Comparison of ENCODE assay signal across 30 mouse cellular contexts in genomic region chr15:89020492-89020891, GRCm38 (mm10). TPM values are rescaled to one million over a fixed set of nuclear protein-coding genes. Genes with fewer than 3 reads are reported as not detected.
DNase-seq lines count a peak whose midpoint lies in the region; ATAC-seq and TF ChIP-seq lines count a peak whose summit lies in the region.
"Had no signal": no experiment of that assay in that cellular context is flagged by ENCODE, and none has a peak within 500 bp of the region (broad histone marks: within the 10 kb centered on the region; RNA-seq: fewer than 3 reads in every experiment).

No protein-coding gene starts in this region.

- no peak overlapping the region for H3K27ac ChIP-seq in forebrain, embryonic 11.5 days (ENCODE audit: low read depth, low read length)
- H3K27ac ChIP-seq in forebrain, embryonic 10.5 days: no peak overlapping the region
- H3K27ac ChIP-seq in heart, embryonic 10.5 days: peak overlapping the region; percentile 85
- peak overlapping the region; percentile 96 for H3K27ac ChIP-seq in heart, embryonic 13.5 days (replicated peaks)
- peak overlapping the region; percentile 90 for H3K27ac ChIP-seq in heart, postnatal 0 days (ENCODE audit: low read depth)
- H3K27ac ChIP-seq: forebrain, embryonic 12.5 days; forebrain, embryonic 15.5 days; hindbrain, embryonic 10.5 days; hindbrain, embryonic 13.5 days; intestine, embryonic 15.5 days; kidney, embryonic 15.5 days had no signal

- H3K4me1 ChIP-seq in forebrain, embryonic 11.5 days (replicated peaks; ENCODE audit: control insufficient read depth, insufficient read depth, low read length): no peaks in the 10 kb centered on the region
- no peaks in the 10 kb centered on the region for H3K4me1 ChIP-seq in forebrain, embryonic 10.5 days
- peaks cover 37% of the 10 kb centered on the region for H3K4me1 ChIP-seq in heart, embryonic 10.5 days
- H3K4me1 ChIP-seq in heart, embryonic 13.5 days: peaks cover 26% of the 10 kb centered on the region
- H3K4me1 ChIP-seq in heart, postnatal 0 days (ENCODE audit: control insufficient read depth, insufficient read depth): peaks cover 18% of the 10 kb centered on the region
- H3K4me1 ChIP-seq: forebrain, embryonic 12.5 days; forebrain, embryonic 15.5 days; hindbrain, embryonic 10.5 days; hindbrain, embryonic 13.5 days; intestine, embryonic 15.5 days; kidney, embryonic 15.5 days had no signal

- peak; percentile 1 for DNase-seq in forebrain, embryonic 11.5 days (ENCODE audit: low spot score)
- DNase-seq in forebrain, embryonic 10.5 days (ENCODE audit: extremely low spot score, low spot score): no peak
- DNase-seq in heart, embryonic 10.5 days (ENCODE audit: low spot score): no peak
- no peak for DNase-seq in heart, postnatal 10 days
- no peak for DNase-seq in heart, postnatal 14 days
- DNase-seq in heart, postnatal 0 days (ENCODE audit: low spot score): peak; percentile 18
- DNase-seq in right cerebral cortex, postnatal 10 days (ENCODE audit: low spot score in 2 of 2): no peak
- DNase-seq: adrenal gland, adult 8-10 months; adrenal gland, postnatal 25 days; cerebellum, adult 11-12 months; cerebellum, adult 8-10 months; cerebellum, postnatal 10 days; cerebellum, postnatal 36 days; embryo, embryonic 11 days; gastrocnemius, postnatal 10 days; gastrocnemius, postnatal 36 days; kidney, adult 11 months; kidney, adult 8-10 months had no signal

- no peaks in the 10 kb centered on the region for H3K9me3 ChIP-seq in forebrain, embryonic 11.5 days (ENCODE audit: control insufficient read depth, low read length)
- H3K9me3 ChIP-seq in forebrain, embryonic 10.5 days: no peaks in the 10 kb centered on the region
- no peaks in the 10 kb centered on the region for H3K9me3 ChIP-seq in heart, embryonic 10.5 days
- H3K9me3 ChIP-seq in heart, embryonic 13.5 days: no peaks in the 10 kb centered on the region
- H3K9me3 ChIP-seq in heart, postnatal 0 days (replicated peaks; ENCODE audit: control insufficient read depth, low read length): no peaks in the 10 kb centered on the region
- H3K9me3 ChIP-seq: forebrain, embryonic 12.5 days; forebrain, embryonic 15.5 days; hindbrain, embryonic 10.5 days; hindbrain, embryonic 13.5 days; intestine, embryonic 15.5 days; kidney, embryonic 15.5 days had no signal

- TF ChIP-seq CTCF in heart, postnatal 0 days (IDR thresholded peaks at IDR 0.05; ENCODE audit: low read depth): no peak

- 88% methylated on average over 7 of the region's 7 CpGs for WGBS in forebrain, embryonic 11.5 days
- 90% methylated on average over 7 of the region's 7 CpGs for WGBS in forebrain, embryonic 10.5 days
- WGBS in heart, embryonic 10.5 days: 36% methylated on average over 7 of the region's 7 CpGs
- whole genome bisulfite sequencing in heart, embryonic 13.5 days: 29% methylated on average over 7 of the region's 7 CpGs
- 30% methylated on average over 7 of the region's 7 CpGs for WGBS in heart, postnatal 0 days

- H3K36me3 ChIP-seq in forebrain, embryonic 11.5 days (ENCODE audit: control insufficient read depth, insufficient read depth, low read length): no peaks in the 10 kb centered on the region
- H3K36me3 ChIP-seq in forebrain, embryonic 10.5 days (replicated peaks): no peaks in the 10 kb centered on the region
- peaks cover 20% of the 10 kb centered on the region; the same call in 1 of the 2 replicates for H3K36me3 ChIP-seq in heart, embryonic 10.5 days
- peaks cover 11% of the 10 kb centered on the region for H3K36me3 ChIP-seq in heart, embryonic 13.5 days
- peaks cover 25% of the 10 kb centered on the region for H3K36me3 ChIP-seq in heart, postnatal 0 days (replicated peaks; ENCODE audit: control insufficient read depth, insufficient read depth, low read length)
- H3K36me3 ChIP-seq: forebrain, embryonic 12.5 days; forebrain, embryonic 15.5 days; hindbrain, embryonic 10.5 days; hindbrain, embryonic 13.5 days; intestine, embryonic 15.5 days; kidney, embryonic 15.5 days had no signal

- H3K27me3 ChIP-seq in forebrain, embryonic 11.5 days (ENCODE audit: control insufficient read depth, insufficient read depth, low read length): no peaks in the 10 kb centered on the region
- H3K27me3 ChIP-seq in forebrain, embryonic 10.5 days (ENCODE audit: poor library complexity, severe bottlenecking): no peaks in the 10 kb centered on the region
- H3K27me3 ChIP-seq in heart, embryonic 10.5 days (ENCODE audit: insufficient read depth, poor library complexity, severe bottlenecking): no peaks in the 10 kb centered on the region
- no peaks in the 10 kb centered on the region for H3K27me3 ChIP-seq in heart, embryonic 13.5 days (replicated peaks)
- no peaks in the 10 kb centered on the region for H3K27me3 ChIP-seq in heart, postnatal 0 days (ENCODE audit: control insufficient read depth, insufficient read depth, low read length)
- H3K27me3 ChIP-seq: forebrain, embryonic 12.5 days; forebrain, embryonic 15.5 days; hindbrain, embryonic 13.5 days; intestine, embryonic 15.5 days; kidney, embryonic 15.5 days had no signal

- ATAC-seq in forebrain, embryonic 11.5 days (replicated peaks; ENCODE audit: low FRiP score): no peak
- peak; percentile 31; the same call in 1 of the 2 replicates for ATAC-seq in heart, embryonic 13.5 days (ENCODE audit: extremely low read depth, insufficient number of reproducible peaks, low FRiP score, low TSS enrichment)
- ATAC-seq in heart, postnatal 0 days (ENCODE audit: insufficient read depth, low read depth): peak; percentile 69
- ATAC-seq: activated CD4-positive, CD25-positive, alpha-beta regulatory T cell, adult 4 months; forebrain, embryonic 15.5 days; hindbrain, embryonic 16.5 days; intestine, embryonic 15.5 days had no signal

- no peak overlapping the region for H3K4me3 ChIP-seq in forebrain, embryonic 11.5 days (ENCODE audit: low read depth, low read length)
- no peak overlapping the region for H3K4me3 ChIP-seq in forebrain, embryonic 10.5 days
- H3K4me3 ChIP-seq in heart, embryonic 10.5 days: peak overlapping the region; percentile 51
- H3K4me3 ChIP-seq in heart, embryonic 13.5 days: peak overlapping the region; percentile 45
- H3K4me3 ChIP-seq in heart, postnatal 0 days (ENCODE audit: low read depth, low read length): peak overlapping the region; percentile 36
- H3K4me3 ChIP-seq: forebrain, embryonic 12.5 days; forebrain, embryonic 15.5 days; hindbrain, embryonic 10.5 days; hindbrain, embryonic 13.5 days; intestine, embryonic 15.5 days; kidney, embryonic 15.5 days had no signal

- no peak overlapping the region for H3K9ac ChIP-seq in forebrain, embryonic 11.5 days (ENCODE audit: low read length)
- peak overlapping the region; percentile 76 for H3K9ac ChIP-seq in heart, embryonic 13.5 days
- H3K9ac ChIP-seq in heart, postnatal 0 days (replicated peaks; ENCODE audit: low read depth, low read length): peak overlapping the region; percentile 45
- H3K9ac ChIP-seq: forebrain, embryonic 12.5 days; forebrain, embryonic 15.5 days; hindbrain, embryonic 13.5 days; intestine, embryonic 15.5 days; kidney, embryonic 15.5 days had no signal

- intact Hi-C loops in heart, postnatal 10 days (cut with DNase I): no loop called here
- intact Hi-C loops in heart, postnatal 14 days (cut with DNase I): no loop called here

- TF ChIP-seq EP300 in heart, postnatal 0 days (IDR thresholded peaks at IDR 0.05; ENCODE audit: low read depth): no peak

- H3K4me2 ChIP-seq in forebrain, embryonic 11.5 days (ENCODE audit: low read depth, low read length, severe bottlenecking): no peak overlapping the region
- peak overlapping the region; percentile 67 for H3K4me2 ChIP-seq in heart, embryonic 13.5 days
- peak overlapping the region; percentile 61 for H3K4me2 ChIP-seq in heart, postnatal 0 days (ENCODE audit: low read depth, low read length)
- H3K4me2 ChIP-seq: forebrain, embryonic 12.5 days; forebrain, embryonic 15.5 days; hindbrain, embryonic 13.5 days; intestine, embryonic 15.5 days; kidney, embryonic 15.5 days had no signal

RNA-seq across cellular contexts. Expression of gene Mov10l1, which starts 37.8 kb away (rescaled TPM):
- not detected in 2 replicates for polyA plus RNA-seq in forebrain, embryonic 11.5 days (2014; fragmentation: Nextera tagmentation; extraction: Ambion mirVana)
- polyA plus RNA-seq in forebrain, embryonic 10.5 days (2016; fragmentation: Nextera tagmentation; extraction: Ambion mirVana): not detected in 2 replicates
- polyA plus RNA-seq in heart, embryonic 10.5 days (2016; fragmentation: Nextera tagmentation; extraction: Ambion mirVana): 45.0 and 85.0 TPM in 2 replicates
- 10 to 100 TPM; 80.4 to 85.6 TPM for total RNA-seq in heart, postnatal 10 days (2021)
- polyA plus RNA-seq in heart, embryonic 13.5 days (2015; fragmentation: Nextera tagmentation; extraction: Ambion mirVana): 62.8 and 67.4 TPM in 2 replicates
- 10 to 100 TPM; 72.2 to 81.8 TPM for total RNA-seq in heart, postnatal 14 days (2021)
- 74.3 and 85.9 TPM in 2 replicates for total RNA-seq in heart, postnatal 0 days (2014; rRNA removed; ENCODE audit: low replicate concordance)
- 114 and 124 TPM in 2 replicates for polyA plus RNA-seq in heart, postnatal 0 days (2015; fragmentation: Nextera tagmentation; extraction: Ambion mirVana)
- total RNA-seq: adrenal gland, adult 8-10 months; adrenal gland, postnatal 25 days; gastrocnemius, postnatal 10 days; gastrocnemius, postnatal 36 days; granulocyte monocyte progenitor cell, adult 5-6 weeks had no signal
- polyA plus RNA-seq: activated CD4-positive, CD25-positive, alpha-beta regulatory T cell, adult 4 months; brain, embryonic 14.5 days; cortical plate, adult 2 months; forebrain, embryonic 12.5 days; forebrain, embryonic 15.5 days; hindbrain, embryonic 10.5 days; hindbrain, embryonic 13.5 days; intestine, embryonic 15.5 days had no signal

RNA-seq across cellular contexts. Expression of gene Panx2, which starts 39.0 kb away (rescaled TPM):
- polyA plus RNA-seq in forebrain, embryonic 11.5 days (2014; fragmentation: Nextera tagmentation; extraction: Ambion mirVana): 0.71 and 0.83 TPM in 2 replicates
- 0.54 and 0.71 TPM in 2 replicates for polyA plus RNA-seq in forebrain, embryonic 10.5 days (2016; fragmentation: Nextera tagmentation; extraction: Ambion mirVana)
- 1.8 and 1.9 TPM in 2 replicates for polyA plus RNA-seq in heart, embryonic 10.5 days (2016; fragmentation: Nextera tagmentation; extraction: Ambion mirVana)
- total RNA-seq in heart, postnatal 10 days (2021): 1 to 10 TPM; 1.1 to 1.2 TPM
- polyA plus RNA-seq in heart, embryonic 13.5 days (2015; fragmentation: Nextera tagmentation; extraction: Ambion mirVana): 1.6 and 2.1 TPM in 2 replicates
- total RNA-seq in heart, postnatal 14 days (2021): 1 to 10 TPM in 1 of 2 experiments, under 1 TPM in 1; 0.76 to 1.9 TPM
- total RNA-seq in heart, postnatal 0 days (2014; rRNA removed; ENCODE audit: low replicate concordance): 0.70 TPM in 1 of 2 replicates, not detected in the other
- 0.93 and 1.0 TPM in 2 replicates for polyA plus RNA-seq in heart, postnatal 0 days (2015; fragmentation: Nextera tagmentation; extraction: Ambion mirVana)
- total RNA-seq: gastrocnemius, postnatal 36 days; granulocyte monocyte progenitor cell, adult 5-6 weeks had no signal
- polyA plus RNA-seq: activated CD4-positive, CD25-positive, alpha-beta regulatory T cell, adult 4 months had no signal

RNA-seq across cellular contexts. Expression of gene Mlc1, which starts 41.7 kb away (rescaled TPM):
- polyA plus RNA-seq in forebrain, embryonic 11.5 days (2014; fragmentation: Nextera tagmentation; extraction: Ambion mirVana): 12.5 TPM in 2 replicates
- polyA plus RNA-seq in forebrain, embryonic 10.5 days (2016; fragmentation: Nextera tagmentation; extraction: Ambion mirVana): 10.2 and 11.5 TPM in 2 replicates
- polyA plus RNA-seq in heart, embryonic 10.5 days (2016; fragmentation: Nextera tagmentation; extraction: Ambion mirVana): not detected in 2 replicates
- total RNA-seq in heart, postnatal 10 days (2021): not detected
- 0.05 TPM in 1 of 2 replicates, not detected in the other for polyA plus RNA-seq in heart, embryonic 13.5 days (2015; fragmentation: Nextera tagmentation; extraction: Ambion mirVana)
- not detected for total RNA-seq in heart, postnatal 14 days (2021)
- total RNA-seq in heart, postnatal 0 days (2014; rRNA removed; ENCODE audit: low replicate concordance): not detected in 2 replicates
- 0.04 TPM in 1 of 2 replicates, not detected in the other for polyA plus RNA-seq in heart, postnatal 0 days (2015; fragmentation: Nextera tagmentation; extraction: Ambion mirVana)
- total RNA-seq: adrenal gland, postnatal 25 days; gastrocnemius, postnatal 36 days; granulocyte monocyte progenitor cell, adult 5-6 weeks had no signal
- polyA plus RNA-seq: activated CD4-positive, CD25-positive, alpha-beta regulatory T cell, adult 4 months; intestine, embryonic 15.5 days; kidney, embryonic 15.5 days had no signal

RNA-seq across cellular contexts. Expression of gene Trabd, which starts 54.4 kb away (rescaled TPM):
- polyA plus RNA-seq in forebrain, embryonic 11.5 days (2014; fragmentation: Nextera tagmentation; extraction: Ambion mirVana): 55.8 and 61.0 TPM in 2 replicates
- 53.4 and 55.9 TPM in 2 replicates for polyA plus RNA-seq in forebrain, embryonic 10.5 days (2016; fragmentation: Nextera tagmentation; extraction: Ambion mirVana)
- polyA plus RNA-seq in heart, embryonic 10.5 days (2016; fragmentation: Nextera tagmentation; extraction: Ambion mirVana): 63.0 and 67.6 TPM in 2 replicates
- 10 to 100 TPM; 42.8 to 47.3 TPM for total RNA-seq in heart, postnatal 10 days (2021)
- polyA plus RNA-seq in heart, embryonic 13.5 days (2015; fragmentation: Nextera tagmentation; extraction: Ambion mirVana): 52.4 and 52.7 TPM in 2 replicates
- total RNA-seq in heart, postnatal 14 days (2021): 10 to 100 TPM; 36.7 to 43.7 TPM
- total RNA-seq in heart, postnatal 0 days (2014; rRNA removed; ENCODE audit: low replicate concordance): 59.2 and 61.2 TPM in 2 replicates
- 46.6 and 46.7 TPM in 2 replicates for polyA plus RNA-seq in heart, postnatal 0 days (2015; fragmentation: Nextera tagmentation; extraction: Ambion mirVana)

Comparison
In these comparisons a context has a peak if more than half of its experiments do, and no peak if none do; other contexts are left out.
1. DNase-seq: peak in forebrain, embryonic 11.5 days (single experiment) and heart, postnatal 0 days (single experiment); none in forebrain, embryonic 10.5 days (single experiment), heart, embryonic 10.5 days (single experiment), heart, postnatal 10 days (0 of 2), heart, postnatal 14 days (0 of 2) and right cerebral cortex, postnatal 10 days (0 of 2).
2. H3K27ac ChIP-seq: peak in heart, embryonic 10.5 days (single experiment), heart, embryonic 13.5 days (single experiment) and heart, postnatal 0 days (single experiment); none in forebrain, embryonic 11.5 days (single experiment) and forebrain, embryonic 10.5 days (single experiment).
3. H3K4me3 ChIP-seq: peak in heart, embryonic 10.5 days (single experiment), heart, embryonic 13.5 days (single experiment) and heart, postnatal 0 days (single experiment); none in forebrain, embryonic 11.5 days (single experiment) and forebrain, embryonic 10.5 days (single experiment).
4. RNA of gene Mov10l1, which starts 37.8 kb away (polyA plus RNA-seq): 114 to 124 TPM in heart, postnatal 0 days, 62.8 to 67.4 TPM in heart, embryonic 13.5 days and 45.0 to 85.0 TPM in heart, embryonic 10.5 days; not detected in forebrain, embryonic 11.5 days and not detected in forebrain, embryonic 10.5 days; every median in the first group is over 10 times any median in the second.
5. RNA of gene Mlc1, which starts 41.7 kb away (polyA plus RNA-seq): 12.5 TPM in forebrain, embryonic 11.5 days and 10.2 to 11.5 TPM in forebrain, embryonic 10.5 days; 0.05 TPM in heart, embryonic 13.5 days, 0.04 TPM in heart, postnatal 0 days and not detected in heart, embryonic 10.5 days; every median in the first group is over 10 times any median in the second.